Mouse (Mus musculus) brain, embryonic 14.5 days (tissue): Measurements from ENCODE around the gene Lcmt2.
"Not testable (repeated sequence)": the region's sequence is repeated elsewhere in the genome, so short reads cannot be mapped to it uniquely, and the experiment has no call there.

Source experiments
- CTCF ChIP-seq: fragments of 200-500 bp; IDR thresholded peaks from 2 replicates; pipeline ENCODE4 v1.5.1; 2012; ENCODE audit warnings: inconsistent platforms, mild to moderate bottlenecking, moderate library complexity, borderline replicate concordance; ENCODE audit not compliant: insufficient read depth, insufficient read length; ENCODE audit errors: extremely low read depth
- POLR2A ChIP-seq: fragments of 200-500 bp; IDR thresholded peaks from 2 replicates; pipeline ENCODE4 v1.6.1; 2012; ENCODE audit warnings: mild to moderate bottlenecking, inconsistent platforms, borderline replicate concordance; ENCODE audit not compliant: poor library complexity, insufficient read depth, insufficient read length, severe bottlenecking; ENCODE audit errors: extremely low read depth

DNA sequence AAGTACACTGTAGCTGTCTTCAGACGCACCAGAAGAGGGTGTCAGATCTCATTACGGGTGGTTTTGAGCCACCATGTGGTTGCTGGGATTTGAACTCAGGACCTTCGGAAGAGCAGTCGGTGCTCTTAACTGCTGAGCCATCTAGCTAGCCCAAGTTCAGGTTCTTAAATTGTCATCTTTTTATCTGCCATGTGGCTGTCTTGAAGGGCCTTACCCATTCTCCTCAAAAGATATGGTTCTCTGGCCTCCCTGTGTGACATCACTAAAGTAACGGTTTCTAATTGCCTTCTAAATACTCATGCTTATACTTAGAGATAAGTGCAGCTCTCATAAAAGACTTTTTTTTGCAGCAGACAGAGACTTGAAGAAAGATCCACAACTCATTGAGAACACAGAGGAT is 14.2 kb downstream of the Lcmt2 start:
- not testable (repeated sequence) for TF ChIP-seq CTCF, POLR2A
